Mouse (Mus musculus): ENCODE data around the gene Gm12169. TPM values are rescaled to one million over a fixed set of nuclear protein-coding genes. Genes with fewer than 3 reads are reported as not detected.

Gene Gm12169
- polyA plus RNA-seq, 1 experiment from 2014 or later, result not detected

- H3K4me3 ChIP-seq (ENCODE audit: low read depth, low read length), result no peak overlapping the region
- H3K9ac ChIP-seq (ENCODE audit: low read length), result no peak overlapping the region
- ATAC-seq (ENCODE audit: insufficient read depth, low FRiP score, low TSS enrichment) (no peak), DNase-seq (ENCODE audit: low spot score) (no peak)
- 88% methylated on average over 3 of the region's 3 CpGs for WGBS
- H3K9me3 ChIP-seq (ENCODE audit: control insufficient read depth, low read length), result no peaks in the 10 kb centered on the region
- H3K36me3 ChIP-seq (ENCODE audit: control insufficient read depth, insufficient read depth, low read length), result no peaks in the 10 kb centered on the region
- no peaks in the 10 kb centered on the region for H3K27me3 ChIP-seq (ENCODE audit: control insufficient read depth, insufficient read depth, low read length)
- H3K27ac ChIP-seq (ENCODE audit: low read depth, low read length), result no peak overlapping the region
- H3K4me2 ChIP-seq (ENCODE audit: low read depth), result no peak overlapping the region
- no peaks in the 10 kb centered on the region for H3K4me1 ChIP-seq (ENCODE audit: control insufficient read depth, insufficient read depth, low read length)
Observed at GRCm38 (mm10) chr11:46522719-46523118, 1.3 kb upstream of the Gm12169 start.

- H3K27ac ChIP-seq (ENCODE audit: low read depth, low read length), result no peak overlapping the region
- ATAC-seq (ENCODE audit: insufficient read depth, low FRiP score, low TSS enrichment) (no peak), DNase-seq (ENCODE audit: low spot score) (no peak)
- H3K9me3 ChIP-seq (ENCODE audit: control insufficient read depth, low read length), result no peaks in the 10 kb centered on the region
- H3K27me3 ChIP-seq (ENCODE audit: control insufficient read depth, insufficient read depth, low read length), result no peaks in the 10 kb centered on the region
- no peak overlapping the region for H3K4me2 ChIP-seq (ENCODE audit: low read depth)
- WGBS, result 82% methylated on average over 4 of the region's 4 CpGs
- no peaks in the 10 kb centered on the region for H3K4me1 ChIP-seq (ENCODE audit: control insufficient read depth, insufficient read depth, low read length)
- H3K36me3 ChIP-seq (ENCODE audit: control insufficient read depth, insufficient read depth, low read length), result no peaks in the 10 kb centered on the region
- H3K9ac ChIP-seq (ENCODE audit: low read length), result no peak overlapping the region
- H3K4me3 ChIP-seq (ENCODE audit: low read depth, low read length), result no peak overlapping the region
Observed at GRCm38 (mm10) chr11:46530149-46530548, 6.1 kb downstream of the Gm12169 start.

- no peaks in the 10 kb centered on the region for H3K27me3 ChIP-seq (ENCODE audit: control insufficient read depth, insufficient read depth, low read length)
- H3K27ac ChIP-seq (ENCODE audit: low read depth, low read length), result no peak overlapping the region
- H3K4me3 ChIP-seq (ENCODE audit: low read depth, low read length), result no peak overlapping the region
- H3K9me3 ChIP-seq (ENCODE audit: control insufficient read depth, low read length), result no peaks in the 10 kb centered on the region
- no peaks in the 10 kb centered on the region for H3K36me3 ChIP-seq (ENCODE audit: control insufficient read depth, insufficient read depth, low read length)
- H3K4me1 ChIP-seq (ENCODE audit: control insufficient read depth, insufficient read depth, low read length), result no peaks in the 10 kb centered on the region
- WGBS, result 72% methylated on average over 4 of the region's 4 CpGs
- H3K9ac ChIP-seq (ENCODE audit: low read length), result no peak overlapping the region
- ATAC-seq (ENCODE audit: insufficient read depth, low FRiP score, low TSS enrichment) (no peak), DNase-seq (ENCODE audit: low spot score) (no peak)
- no peak overlapping the region for H3K4me2 ChIP-seq (ENCODE audit: low read depth)
Observed at GRCm38 (mm10) chr11:46536978-46537377, 13.0 kb downstream of the Gm12169 start.

GRCm38 (mm10) chr11:46543530-46543929, 19.5 kb downstream of the Gm12169 start:
- H3K27me3 ChIP-seq (ENCODE audit: control insufficient read depth, insufficient read depth, low read length), result no peaks in the 10 kb centered on the region
- 81% methylated on average over 2 of the region's 2 CpGs for WGBS
- H3K4me2 ChIP-seq (ENCODE audit: low read depth), result no peak overlapping the region
- no peak overlapping the region for H3K27ac ChIP-seq (ENCODE audit: low read depth, low read length)
- H3K9ac ChIP-seq (ENCODE audit: low read length), result no peak overlapping the region
- no peak overlapping the region for H3K4me3 ChIP-seq (ENCODE audit: low read depth, low read length)
- no peaks in the 10 kb centered on the region for H3K9me3 ChIP-seq (ENCODE audit: control insufficient read depth, low read length)
- no peak for DNase-seq (ENCODE audit: low spot score)
- ATAC-seq (ENCODE audit: insufficient read depth, low FRiP score, low TSS enrichment), result no peak
- no peaks in the 10 kb centered on the region for H3K4me1 ChIP-seq (ENCODE audit: control insufficient read depth, insufficient read depth, low read length)
- H3K36me3 ChIP-seq (ENCODE audit: control insufficient read depth, insufficient read depth, low read length), result no peaks in the 10 kb centered on the region

GRCm38 (mm10) chr11:46549721-46550120, 25.7 kb downstream of the Gm12169 start:
- 86% methylated on average over 4 of the region's 4 CpGs for WGBS
- no peak overlapping the region for H3K4me2 ChIP-seq (ENCODE audit: low read depth)
- H3K27ac ChIP-seq (ENCODE audit: low read depth, low read length), result no peak overlapping the region
- no peak for ATAC-seq (ENCODE audit: insufficient read depth, low FRiP score, low TSS enrichment)
- H3K9ac ChIP-seq (ENCODE audit: low read length), result no peak overlapping the region
- no peak for DNase-seq (ENCODE audit: low spot score)
- no peaks in the 10 kb centered on the region for H3K36me3 ChIP-seq (ENCODE audit: control insufficient read depth, insufficient read depth, low read length)
- H3K9me3 ChIP-seq (ENCODE audit: control insufficient read depth, low read length), result no peaks in the 10 kb centered on the region
- no peak overlapping the region for H3K4me3 ChIP-seq (ENCODE audit: low read depth, low read length)
- no peaks in the 10 kb centered on the region for H3K27me3 ChIP-seq (ENCODE audit: control insufficient read depth, insufficient read depth, low read length)
- H3K4me1 ChIP-seq (ENCODE audit: control insufficient read depth, insufficient read depth, low read length), result no peaks in the 10 kb centered on the region

- H3K4me3 ChIP-seq (ENCODE audit: low read depth, low read length), result no peak overlapping the region
- H3K36me3 ChIP-seq (ENCODE audit: control insufficient read depth, insufficient read depth, low read length), result no peaks in the 10 kb centered on the region
- no peak for ATAC-seq (ENCODE audit: insufficient read depth, low FRiP score, low TSS enrichment)
- no peak overlapping the region for H3K4me2 ChIP-seq (ENCODE audit: low read depth)
- H3K9ac ChIP-seq (ENCODE audit: low read length), result no peak overlapping the region
- no peaks in the 10 kb centered on the region for H3K27me3 ChIP-seq (ENCODE audit: control insufficient read depth, insufficient read depth, low read length)
- no peak overlapping the region for H3K27ac ChIP-seq (ENCODE audit: low read depth, low read length)
- DNase-seq (ENCODE audit: low spot score), result no peak
- no peaks in the 10 kb centered on the region for H3K9me3 ChIP-seq (ENCODE audit: control insufficient read depth, low read length)
- 95% methylated on average over 3 of the region's 3 CpGs for WGBS
- H3K4me1 ChIP-seq (ENCODE audit: control insufficient read depth, insufficient read depth, low read length), result no peaks in the 10 kb centered on the region
Observed at GRCm38 (mm10) chr11:46552741-46553140, 28.7 kb downstream of the Gm12169 start.

GRCm38 (mm10) chr11:46561096-46561495, 37.1 kb downstream of the Gm12169 start:
- Histone ChIP-seq H3K27me3 (ENCODE audit: control insufficient read depth, insufficient read depth, low read length) (no peaks in the 10 kb centered on the region), H3K4me3 (ENCODE audit: low read depth, low read length) (no peak overlapping the region), H3K36me3 (ENCODE audit: control insufficient read depth, insufficient read depth, low read length) (no peaks in the 10 kb centered on the region), H3K9me3 (ENCODE audit: control insufficient read depth, low read length) (no peaks in the 10 kb centered on the region), H3K9ac (ENCODE audit: low read length) (no peak overlapping the region), H3K27ac (ENCODE audit: low read depth, low read length) (no peak overlapping the region), H3K4me2 (ENCODE audit: low read depth) (no peak overlapping the region), H3K4me1 (ENCODE audit: control insufficient read depth, insufficient read depth, low read length) (no peaks in the 10 kb centered on the region)
- DNase-seq (ENCODE audit: low spot score) (no peak), ATAC-seq (ENCODE audit: insufficient read depth, low FRiP score, low TSS enrichment) (no peak)
- WGBS, result 75% methylated on average over 4 of the region's 4 CpGs

GRCm38 (mm10) chr11:46564671-46565070, 40.7 kb downstream of the Gm12169 start:
- H3K4me2 ChIP-seq (ENCODE audit: low read depth), result no peak overlapping the region
- no peaks in the 10 kb centered on the region for H3K4me1 ChIP-seq (ENCODE audit: control insufficient read depth, insufficient read depth, low read length)
- H3K9ac ChIP-seq (ENCODE audit: low read length), result no peak overlapping the region
- H3K27ac ChIP-seq (ENCODE audit: low read depth, low read length), result no peak overlapping the region
- ATAC-seq (ENCODE audit: insufficient read depth, low FRiP score, low TSS enrichment), result no peak
- DNase-seq (ENCODE audit: low spot score), result no peak
- no peaks in the 10 kb centered on the region for H3K9me3 ChIP-seq (ENCODE audit: control insufficient read depth, low read length)
- no peaks in the 10 kb centered on the region for H3K36me3 ChIP-seq (ENCODE audit: control insufficient read depth, insufficient read depth, low read length)
- no peak overlapping the region for H3K4me3 ChIP-seq (ENCODE audit: low read depth, low read length)
- no peaks in the 10 kb centered on the region for H3K27me3 ChIP-seq (ENCODE audit: control insufficient read depth, insufficient read depth, low read length)
- WGBS, result 88% methylated on average over 1 of the region's 1 CpGs

GRCm38 (mm10) chr11:46565967-46566366, 42.0 kb downstream of the Gm12169 start:
- Histone ChIP-seq H3K9me3 (ENCODE audit: control insufficient read depth, low read length) (no peaks in the 10 kb centered on the region), H3K4me3 (ENCODE audit: low read depth, low read length) (no peak overlapping the region), H3K4me1 (ENCODE audit: control insufficient read depth, insufficient read depth, low read length) (no peaks in the 10 kb centered on the region), H3K27ac (ENCODE audit: low read depth, low read length) (no peak overlapping the region), H3K36me3 (ENCODE audit: control insufficient read depth, insufficient read depth, low read length) (no peaks in the 10 kb centered on the region), H3K27me3 (ENCODE audit: control insufficient read depth, insufficient read depth, low read length) (no peaks in the 10 kb centered on the region), H3K4me2 (ENCODE audit: low read depth) (no peak overlapping the region), H3K9ac (ENCODE audit: low read length) (no peak overlapping the region)
- ATAC-seq (ENCODE audit: insufficient read depth, low FRiP score, low TSS enrichment) (no peak), DNase-seq (ENCODE audit: low spot score) (no peak)
- WGBS, result 95% methylated on average over 2 of the region's 2 CpGs
